Mouse (Mus musculus): ENCODE results near the gene Mrpl49. TPM values are rescaled to one million over a fixed set of nuclear protein-coding genes. Genes with fewer than 3 reads are reported as not detected.
A peak's percentile ranks its signal among the peaks of the same experiment; 100 is the strongest.

The Mrpl49 gene
- total RNA-seq, 4 experiments from 2014 or later: 52.0 to 61.8 (median 59.6) TPM

DNA sequence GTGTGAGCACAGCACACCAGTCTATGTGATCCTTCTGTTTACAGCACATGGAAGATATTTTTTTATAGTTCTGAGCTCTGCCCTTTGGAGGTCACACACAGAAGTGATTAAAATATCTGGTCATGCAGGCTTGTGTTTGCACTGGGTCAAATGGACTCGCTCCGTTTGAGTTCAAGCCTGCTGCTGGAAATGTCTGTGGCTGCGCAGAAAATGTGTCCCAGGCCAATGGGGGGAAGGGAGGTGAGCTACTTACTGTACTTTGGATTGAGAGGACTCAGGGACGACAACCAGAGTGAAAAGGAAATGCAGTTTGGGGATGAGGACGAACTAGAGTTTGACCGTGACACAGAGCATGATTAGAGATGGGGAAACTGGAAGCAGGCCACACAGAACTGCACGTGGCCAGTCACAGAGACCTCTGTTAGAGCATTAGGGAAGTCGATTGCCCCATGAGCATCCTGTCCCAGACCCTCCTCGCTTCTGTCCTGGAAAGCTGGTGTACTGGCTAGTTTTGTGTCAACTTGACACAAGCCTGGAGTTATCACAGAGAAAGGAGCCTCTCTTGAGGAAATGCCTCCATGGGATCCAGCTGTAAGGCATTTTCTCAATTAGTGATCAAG is 21.5 kb downstream of the Mrpl49 start:
- DNase-seq: no peak

DNA sequence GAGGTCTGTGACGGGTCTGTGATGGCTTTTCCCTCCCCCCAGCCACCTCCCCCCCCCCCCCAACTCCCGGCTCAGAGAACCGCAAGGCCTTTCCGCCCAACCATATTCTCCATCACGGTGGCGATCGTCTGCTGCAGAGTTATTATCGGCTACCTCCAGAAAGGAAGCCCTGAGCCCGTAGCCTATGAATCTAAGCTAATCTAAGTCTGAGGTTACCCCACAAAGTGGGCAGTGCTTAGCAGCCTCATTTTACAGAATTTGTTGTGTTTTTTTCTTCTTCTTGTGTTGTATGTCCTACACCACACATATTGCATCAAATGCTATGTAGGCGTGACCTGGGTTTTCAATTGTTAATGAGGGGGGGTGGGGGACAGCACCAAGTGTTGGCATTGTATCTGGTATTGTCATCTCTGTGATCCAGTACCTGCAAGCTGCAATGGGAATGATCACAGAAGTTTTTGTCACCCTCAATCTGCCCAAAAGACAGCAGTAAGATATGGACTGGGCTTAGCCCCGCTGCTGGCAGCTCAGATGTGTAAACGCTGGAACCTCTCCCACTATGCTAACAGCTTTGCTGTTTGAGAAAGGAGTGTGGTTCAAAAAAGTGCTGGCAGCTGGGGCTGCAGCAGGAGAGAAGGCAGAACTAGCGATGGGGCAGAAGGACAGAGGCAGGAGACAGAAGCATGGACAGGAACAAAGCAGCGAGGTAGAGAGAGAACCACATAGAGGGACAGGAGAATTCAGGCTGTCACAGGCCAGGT is 26.9 kb downstream of the Mrpl49 start:
- DNase-seq: no peak

DNA sequence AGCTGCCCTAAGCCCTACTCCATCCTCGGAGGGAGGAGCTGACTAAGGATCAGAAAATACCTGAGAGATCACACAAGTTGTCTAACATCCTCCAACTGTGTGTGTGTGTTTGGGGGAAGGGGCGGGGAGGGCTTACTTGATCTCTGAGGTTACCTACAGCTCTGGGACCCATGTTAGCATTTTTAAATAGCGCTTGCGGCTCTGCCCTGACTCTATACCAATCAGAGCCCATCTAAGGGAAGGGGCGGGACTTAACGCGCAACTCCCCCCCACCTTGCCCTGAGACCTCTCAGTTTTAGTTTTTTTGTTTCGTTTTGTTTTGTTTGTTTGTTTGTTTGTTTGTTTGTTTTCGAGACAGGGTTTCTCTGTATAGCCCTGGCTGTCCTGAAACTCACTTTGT is 28.2 kb downstream of the Mrpl49 start:
- DNase-seq: no peak

DNA sequence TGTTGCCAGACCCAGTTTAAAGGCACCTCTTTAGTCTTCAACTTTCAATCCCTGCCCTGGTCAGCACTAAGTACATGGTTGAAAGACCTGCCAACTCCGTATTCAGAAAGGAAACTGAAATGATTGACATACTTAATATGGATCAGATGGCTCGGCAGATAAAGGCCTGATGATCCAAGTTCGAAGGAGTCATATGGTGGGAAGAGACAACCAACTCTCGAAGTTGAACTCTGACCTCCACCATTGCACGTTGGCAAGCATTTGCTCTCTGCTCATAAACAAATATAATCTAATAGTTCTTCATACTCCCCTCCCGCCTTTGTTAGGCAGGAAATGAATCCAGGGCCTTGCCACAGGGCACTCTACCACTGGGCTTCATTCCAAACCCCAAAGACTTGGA is 28.6 kb downstream of the Mrpl49 start:
- DNase-seq: no peak

DNA sequence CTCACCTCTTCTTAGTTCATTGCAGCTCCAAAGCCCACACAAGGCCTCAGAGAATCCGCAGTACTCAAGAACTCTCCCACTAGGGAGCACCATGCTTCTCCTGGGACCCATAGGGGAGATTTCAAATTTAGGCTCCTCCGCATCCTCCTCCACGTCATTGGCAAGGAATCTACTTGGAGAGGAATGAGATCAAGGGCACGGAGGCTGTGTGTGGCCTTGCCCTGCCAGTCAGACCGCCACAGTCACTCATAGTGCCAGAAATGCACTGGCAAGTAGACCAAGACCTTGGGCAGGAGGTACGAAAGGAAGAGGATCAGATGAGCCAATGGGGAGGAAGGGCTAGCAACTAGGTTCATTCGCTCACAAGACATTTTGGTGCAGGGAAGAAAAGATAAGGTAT is 33.7 kb downstream of the Mrpl49 start:
- DNase-seq: peak; percentile 81

DNA sequence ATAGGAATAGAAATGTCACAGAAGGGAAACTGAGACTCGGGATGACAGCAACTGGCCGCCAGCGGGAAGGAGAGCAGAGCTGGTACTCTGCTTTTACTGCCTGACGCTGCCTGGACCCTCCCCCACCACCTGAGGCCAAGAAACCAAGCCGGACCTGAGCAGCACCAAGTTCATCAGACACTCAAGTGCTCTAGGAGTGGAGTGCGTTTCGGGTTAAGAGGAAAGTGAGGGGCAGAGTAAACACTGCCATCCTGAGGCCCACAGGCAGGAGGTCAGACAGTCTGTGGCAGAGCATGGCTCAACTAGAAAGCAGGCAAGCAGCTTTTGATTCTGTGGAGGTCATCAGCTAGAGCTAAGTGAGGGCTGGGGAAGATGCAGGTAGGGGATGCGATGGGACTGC is 34.5 kb downstream of the Mrpl49 start:
- no peak for DNase-seq

DNA sequence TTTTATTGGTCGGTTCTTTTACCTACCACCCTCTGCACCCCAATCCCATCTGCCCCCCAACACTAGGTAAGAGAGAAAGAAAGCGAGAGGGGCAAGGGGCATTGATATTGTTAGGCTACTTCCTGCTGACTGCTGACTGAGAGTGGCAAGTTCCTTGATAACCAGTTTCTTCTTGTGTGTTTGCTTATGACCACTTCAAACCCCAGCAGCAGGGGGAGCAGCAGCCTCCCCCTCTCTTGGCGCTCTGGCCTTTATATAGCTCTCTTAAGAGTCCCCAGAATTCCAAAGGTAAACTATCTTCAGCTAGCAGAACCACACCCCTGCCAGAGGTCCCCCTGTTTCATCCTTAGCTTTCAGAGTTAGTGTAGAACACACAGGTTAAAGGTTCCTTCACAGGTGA is 37.3 kb downstream of the Mrpl49 start:
- no peak for DNase-seq

DNA sequence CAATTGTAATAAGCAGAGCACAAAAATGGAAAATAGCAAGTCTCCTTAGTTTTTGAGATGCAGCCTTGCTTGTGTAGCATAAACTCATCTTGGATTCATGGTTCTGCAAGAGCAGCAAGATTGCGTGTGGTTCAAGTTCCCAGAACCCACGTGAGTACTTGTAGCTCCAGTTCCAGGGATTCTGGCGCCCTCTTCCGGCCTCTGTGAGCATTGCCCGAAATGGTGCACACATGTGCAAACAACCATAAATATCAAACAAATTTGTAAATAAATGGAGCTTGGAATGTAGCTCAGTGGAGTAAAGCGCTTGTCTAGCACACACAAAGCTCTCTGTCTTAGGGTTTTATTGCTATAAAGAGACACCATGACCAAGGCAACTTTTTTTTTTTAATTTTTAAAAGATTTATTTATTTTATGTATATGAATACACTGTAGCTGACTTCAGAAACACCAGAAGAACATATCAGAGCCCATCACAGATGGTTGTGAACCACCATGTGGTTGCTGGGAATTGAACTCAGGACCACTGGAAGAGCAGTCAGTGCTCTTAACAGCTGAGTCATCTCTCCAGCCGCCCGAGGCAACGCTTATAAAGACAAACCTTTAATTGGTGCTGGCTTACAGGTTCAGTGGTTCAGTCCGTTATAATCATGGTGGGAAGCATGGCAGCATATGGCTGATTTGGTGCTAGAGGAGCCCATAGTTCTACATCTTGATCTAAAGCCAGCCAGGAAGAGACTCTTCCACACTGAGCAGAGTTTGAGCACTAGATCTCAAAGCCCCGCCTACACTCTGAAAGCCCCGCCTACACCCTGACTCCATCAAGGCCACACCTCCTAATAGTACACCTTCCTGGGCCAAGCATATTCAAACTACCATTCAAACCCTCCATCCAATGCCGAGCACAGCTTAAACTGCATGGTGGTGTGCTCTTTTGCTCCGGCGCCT is 39.2 kb downstream of the Mrpl49 start:
- peak; percentile 77 for DNase-seq

DNA sequence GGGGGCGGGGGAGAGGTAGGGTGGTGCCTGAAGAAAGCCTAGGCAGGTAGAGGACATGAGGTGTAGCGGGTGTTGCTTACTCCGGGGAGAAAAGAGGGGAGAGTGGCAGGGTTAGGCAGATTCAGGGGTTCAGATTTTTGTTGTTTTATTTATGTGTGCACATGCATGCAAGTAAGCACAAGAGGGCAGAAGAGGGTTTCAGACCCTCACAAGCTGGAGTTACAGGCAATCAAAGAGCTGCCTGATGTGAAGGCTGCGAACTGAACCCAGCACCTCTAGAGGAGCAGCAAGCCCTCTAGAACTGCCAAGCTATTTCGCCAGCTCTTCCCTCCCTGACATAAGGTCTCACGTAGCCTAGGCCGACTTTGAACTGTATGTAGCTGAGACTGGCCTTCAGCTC is 41.1 kb downstream of the Mrpl49 start:
- DNase-seq: no peak

DNA sequence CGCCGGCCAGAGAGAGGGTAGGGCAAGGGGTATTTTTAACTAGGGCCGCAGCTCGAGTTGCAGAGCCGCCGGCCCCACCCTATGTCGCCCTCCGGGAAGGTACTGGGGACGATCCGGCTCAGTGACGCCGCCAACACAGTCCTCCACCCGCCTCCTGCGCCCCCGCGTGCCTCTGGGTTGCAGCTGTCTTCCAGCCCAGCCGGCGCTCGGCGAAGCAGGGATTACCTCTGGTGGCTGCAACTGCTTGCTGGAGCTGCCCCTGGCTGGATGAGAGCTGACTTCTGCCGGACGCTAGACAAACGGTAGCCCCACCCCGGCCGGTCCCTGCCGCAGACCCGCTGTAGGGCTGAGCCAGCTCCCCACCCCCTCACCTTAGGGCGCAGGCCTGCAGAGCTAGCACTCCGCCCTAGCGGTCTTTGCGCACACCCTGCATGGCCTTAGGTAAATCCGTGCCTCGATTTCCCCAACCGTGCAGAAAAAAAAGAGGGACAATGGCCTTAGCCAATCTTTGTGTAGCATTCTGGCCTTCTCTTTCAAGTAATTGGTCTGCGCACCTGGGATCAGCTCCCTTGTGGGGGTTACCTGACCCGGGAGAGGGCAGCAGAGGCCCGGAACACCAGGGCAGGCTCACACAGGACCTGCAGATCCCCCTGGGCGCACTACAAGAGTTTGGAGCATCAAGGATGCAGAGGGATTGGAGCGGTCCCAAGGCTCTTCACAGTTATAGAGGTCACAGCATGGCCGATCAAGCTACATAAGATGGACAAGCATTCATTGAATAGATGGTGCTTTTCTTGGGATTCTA is 41.9 kb downstream of the Mrpl49 start, which contains the start of gene Capn1:
Gene Capn1, minus strand, starts transcription at position 387 of the 805 bp plus-strand sequence.
- DNase-seq: peak; percentile 56

DNA sequence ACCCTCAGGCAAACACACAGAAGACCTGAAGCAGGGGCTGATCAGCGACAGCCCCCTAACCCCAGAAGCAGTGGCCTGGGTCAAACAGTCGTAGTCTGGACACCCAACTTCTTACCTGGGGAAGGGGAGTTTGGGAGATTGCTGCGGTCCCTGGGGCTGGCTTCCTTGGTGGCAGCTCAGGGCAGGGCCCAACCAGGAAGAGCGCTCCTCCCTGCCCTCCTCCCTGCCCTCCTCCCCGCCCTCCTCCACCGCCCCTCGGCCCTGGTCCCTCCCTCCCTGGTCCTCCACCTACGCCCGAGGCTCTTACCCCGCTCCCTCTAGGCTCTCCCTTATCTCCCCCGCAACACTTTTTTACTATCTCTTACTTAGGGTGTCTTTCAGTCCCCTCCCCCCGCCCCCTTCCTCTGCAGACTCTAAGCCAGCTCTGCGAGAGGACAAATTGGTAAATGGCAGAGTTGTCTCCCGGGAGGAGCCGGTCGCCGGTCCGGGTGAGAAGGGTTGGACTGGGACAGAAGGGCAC is 42.5 kb downstream of the Mrpl49 start:
- peak; percentile 28 for DNase-seq

DNA sequence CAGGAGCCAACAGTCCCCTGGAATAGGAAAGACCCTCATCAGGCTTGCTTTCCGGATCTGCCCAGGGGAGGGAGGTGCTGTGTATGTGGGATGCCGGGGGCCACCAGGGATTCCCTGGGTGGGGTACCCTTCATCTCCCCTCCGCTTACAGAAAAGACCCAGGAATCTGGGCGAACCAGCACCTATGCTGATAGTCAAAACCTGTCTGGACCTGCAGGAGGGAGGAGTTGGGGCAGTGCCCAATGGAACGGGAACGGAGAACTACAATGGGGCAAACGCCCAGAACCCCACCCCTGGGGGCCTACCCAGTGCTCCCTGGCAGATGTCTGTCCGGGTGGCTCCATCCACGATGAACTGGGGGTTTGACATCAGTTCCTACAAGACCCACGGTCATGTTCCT is 43.9 kb downstream of the Mrpl49 start:
- no peak for DNase-seq

DNA sequence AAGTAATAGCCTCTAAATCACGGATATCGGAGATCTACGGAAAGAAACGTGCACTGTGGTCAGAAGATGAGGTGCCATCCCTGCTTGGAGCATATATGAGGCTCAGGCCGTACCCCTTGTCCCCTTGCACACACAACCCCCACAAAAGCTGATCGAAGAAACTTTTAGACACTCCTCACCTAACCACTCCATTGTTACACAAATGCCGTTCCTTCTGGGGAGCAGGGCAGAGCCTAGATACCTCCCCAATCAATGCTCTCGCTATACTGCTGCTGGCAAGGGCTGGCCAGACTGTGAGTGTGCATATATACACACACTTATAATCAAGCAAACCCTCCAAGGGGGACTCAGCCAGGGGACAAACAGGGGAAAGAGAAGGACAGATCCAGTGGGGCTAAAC is 48.4 kb downstream of the Mrpl49 start:
- DNase-seq: no peak

DNA sequence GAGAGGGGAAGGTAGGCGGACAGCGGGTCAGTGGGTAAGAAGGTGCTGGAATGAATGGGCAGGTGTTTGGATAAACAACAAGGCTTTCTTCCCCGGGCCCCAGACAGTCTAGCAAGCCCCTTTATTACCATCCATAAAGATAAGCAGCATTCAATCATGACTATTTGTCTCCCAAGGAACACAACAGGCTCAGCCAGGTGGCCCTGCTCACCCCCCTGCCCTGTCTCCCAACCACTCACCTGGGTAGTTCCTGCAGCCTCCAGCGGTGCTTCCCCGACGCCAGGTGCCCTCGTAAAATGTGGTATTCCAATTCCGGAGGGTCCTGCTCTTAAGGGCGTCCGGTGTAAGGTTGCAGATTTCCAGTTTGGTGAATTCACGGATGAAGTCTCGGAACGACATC is 50.6 kb downstream of the Mrpl49 start:
- no peak for DNase-seq

DNA sequence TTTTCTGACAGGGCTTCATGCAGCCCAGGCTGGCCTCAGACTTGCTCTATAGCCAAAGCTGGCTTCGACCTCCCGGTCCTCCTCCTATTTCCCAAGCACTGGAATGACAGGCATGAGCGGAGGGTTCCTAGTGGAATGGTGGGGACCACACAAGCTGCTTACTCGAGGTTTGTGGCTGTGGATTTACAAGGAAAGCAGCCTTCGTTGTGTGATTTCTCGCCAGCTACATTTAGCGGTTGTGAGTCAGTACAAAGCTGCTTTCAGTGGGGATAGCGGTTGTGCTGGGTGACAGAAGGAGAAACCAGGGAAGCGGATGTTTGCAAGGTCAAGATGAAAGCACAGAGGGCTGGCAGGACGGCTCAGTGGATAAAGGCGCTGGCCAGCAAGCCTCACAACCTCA is 52.0 kb downstream of the Mrpl49 start:
- DNase-seq: no peak

Small RNA genes lying within 50 kb of the gene (microRNA-seq; reads per million reads assigned to microRNA genes)
- gene Mir6988: 0.67 to 1.1 reads per million in 2 experiments

Other genes with a start within 250 kb of the Mrpl49 start
- 10 to 100 TPM; 47.6 to 55.2 (median 53.4) TPM for gene Frmd8, start 182.5 kb downstream of the Mrpl49 start, total RNA-seq (2022)
- 10 to 100 TPM; 12.8 to 21.7 (median 17.5) TPM for gene Slc25a45, start 180.0 kb downstream of the Mrpl49 start, total RNA-seq (2022)
- 1 to 10 TPM in 3 of 4 experiments, under 1 TPM in 1; 0.93 to 3.5 (median 1.6) TPM for gene Tigd3, start 163.6 kb downstream of the Mrpl49 start, total RNA-seq (2022)
- gene Dpf2, start 144.8 kb downstream of the Mrpl49 start, total RNA-seq (2022): 100 to 1,000 TPM in 3 of 4 experiments, 10 to 100 TPM in 1; 93.7 to 147 (median 129) TPM
- 1 to 10 TPM; 4.9 to 9.6 (median 8.3) TPM for gene Cdc42ep2, start 133.0 kb downstream of the Mrpl49 start, total RNA-seq (2022)
- 10 to 100 TPM; 22.5 to 51.0 (median 27.8) TPM for gene Pola2, start 93.6 kb downstream of the Mrpl49 start, total RNA-seq (2022)
- not detected for gene Slc22a20, start 71.6 kb downstream of the Mrpl49 start, total RNA-seq (2022)
- 10 to 100 TPM; 40.6 to 54.1 (median 47.3) TPM for gene Capn1, start 41.9 kb downstream of the Mrpl49 start, total RNA-seq (2022)
- gene Syvn1, start 11.2 kb downstream of the Mrpl49 start, total RNA-seq (2022): 10 to 100 TPM; 59.6 to 78.9 (median 62.2) TPM
- gene Fau, start 59 bp upstream of the Mrpl49 start, total RNA-seq (2022): 1,000 to 10,000 TPM; 1,027 to 1,106 (median 1,086) TPM
- gene Znhit2, start 3.4 kb upstream of the Mrpl49 start, total RNA-seq (2022): 10 to 100 TPM; 31.6 to 43.1 (median 34.6) TPM
- gene Tm7sf2, start 10.6 kb upstream of the Mrpl49 start, total RNA-seq (2022): 10 to 100 TPM; 24.9 to 36.1 (median 27.2) TPM
- gene Vps51, start 19.4 kb upstream of the Mrpl49 start, total RNA-seq (2022): 10 to 100 TPM; 66.2 to 92.3 (median 81.3) TPM
- 1 to 10 TPM in 1 of 4 experiments, under 1 TPM in 1, not detected in 2; 0.87 to 1.0 TPM for gene Tmem262, start 22.2 kb upstream of the Mrpl49 start, total RNA-seq (2022)
- gene Gm28374, start 24.5 kb upstream of the Mrpl49 start, total RNA-seq (2022): not detected
- 10 to 100 TPM; 37.2 to 50.5 (median 44.7) TPM for gene Zfpl1, start 27.2 kb upstream of the Mrpl49 start, total RNA-seq (2022)
- 1 to 10 TPM in 1 of 4 experiments, under 1 TPM in 3; 0.46 to 1.2 (median 0.63) TPM for gene Cdca5, start 27.2 kb upstream of the Mrpl49 start, total RNA-seq (2022)
- not detected for gene AC131692.1, start 36.6 kb upstream of the Mrpl49 start, total RNA-seq (2022)
- under 1 TPM in 1 of 4 experiments, not detected in 3; 0.27 TPM for gene Naaladl1, start 48.0 kb upstream of the Mrpl49 start, total RNA-seq (2022)
- 10 to 100 TPM; 13.7 to 18.9 (median 16.1) TPM for gene Sac3d1, start 60.9 kb upstream of the Mrpl49 start, total RNA-seq (2022)
- gene Snx15, start 70.5 kb upstream of the Mrpl49 start, total RNA-seq (2022): 10 to 100 TPM; 34.0 to 49.1 (median 37.8) TPM
- 1 to 10 TPM; 1.4 to 3.5 (median 2.7) TPM for gene Batf2, start 83.2 kb upstream of the Mrpl49 start, total RNA-seq (2022)
- gene Arl2, start 83.8 kb upstream of the Mrpl49 start, total RNA-seq (2022): 100 to 1,000 TPM in 2 of 4 experiments, 10 to 100 TPM in 2; 92.7 to 127 (median 112) TPM
- 1 to 10 TPM; 2.0 to 4.4 (median 3.5) TPM for gene Majin, start 126.6 kb upstream of the Mrpl49 start, total RNA-seq (2022)
- 10 to 100 TPM; 23.4 to 37.6 (median 29.4) TPM for gene Gpha2, start 168.6 kb upstream of the Mrpl49 start, total RNA-seq (2022)
- 100 to 1,000 TPM; 103 to 160 (median 124) TPM for gene Ppp2r5b, start 178.1 kb upstream of the Mrpl49 start, total RNA-seq (2022)
- 10 to 100 TPM; 38.6 to 57.9 (median 48.3) TPM for gene Atg2a, start 183.9 kb upstream of the Mrpl49 start, total RNA-seq (2022)
- gene Ehd1, start 218.9 kb upstream of the Mrpl49 start, total RNA-seq (2022): 100 to 1,000 TPM in 3 of 4 experiments, 10 to 100 TPM in 1; 90.8 to 130 (median 118) TPM
- gene Cdc42bpg, start 248.7 kb upstream of the Mrpl49 start, total RNA-seq (2022): 10 to 100 TPM; 24.4 to 45.7 (median 38.4) TPM